Mouse (Mus musculus): Measurements from ENCODE around the gene Arf4. TPM values are rescaled to one million over a fixed set of nuclear protein-coding genes. Genes with fewer than 3 reads are reported as not detected.

The Arf4 gene
- polyA plus RNA-seq, 2 experiments = 51.2 to 140 TPM

- DNase-seq (ENCODE audit: low read depth in 3 of 3, low spot score in 3 of 3) = peak in 1 of 3 experiments; percentile 29
- Histone ChIP-seq H3K4me2 (ENCODE audit: low read depth) (peak overlapping the region; percentile 73), H3K4me3 (ENCODE audit: insufficient read depth in 1 of 2, low read depth in 2 of 2, low read length in 2 of 2) (peak overlapping the region; percentile 20 to 36; a peak in 3 of 4 replicates), H3K27me3 (ENCODE audit: control insufficient read depth, insufficient read depth, low read length) (no peaks in the 10 kb centered on the region), H3K9me3 (ENCODE audit: control insufficient read depth, low read length) (no peaks in the 10 kb centered on the region), H3K9ac (replicated peaks) (peak overlapping the region; percentile 42), H3K36me3 (replicated peaks; ENCODE audit: control insufficient read depth, insufficient read depth, low read depth) (no peaks in the 10 kb centered on the region), H3K4me1 (replicated peaks; ENCODE audit: control insufficient read depth in 2 of 2, insufficient read depth in 2 of 2, low read length in 1 of 2) (peaks cover 16 to 22% of the 10 kb centered on the region in 2 experiments), H3K27ac (no peak overlapping the region)
- ATAC-seq (ENCODE audit: insufficient read depth) = peak; percentile 77
- 22% methylated on average over 12 of the region's 12 CpGs for WGBS (ENCODE audit: insufficient replicate concordance)
- TF ChIP-seq CTCF (IDR thresholded peaks at IDR 0.05; ENCODE audit: low read depth) (peak; percentile 70), EP300 (IDR thresholded peaks at IDR 0.05; ENCODE audit: low read depth) (no peak)
These were observed 37.5 kb downstream of the Arf4 start for GRCm38 (mm10) chr14:26675371-26675770.

GRCm38 (mm10) chr14:26675791-26676190 is 37.9 kb downstream of the Arf4 start:
- H3K4me2 ChIP-seq (ENCODE audit: low read depth) = peak overlapping the region; percentile 73
- H3K27me3 ChIP-seq (ENCODE audit: control insufficient read depth, insufficient read depth, low read length) = no peaks in the 10 kb centered on the region
- DNase-seq (ENCODE audit: low read depth in 3 of 3, low spot score in 3 of 3) (peak in 2 of 3 experiments; percentile 44 to 52), ATAC-seq (ENCODE audit: insufficient read depth) (peak; percentile 81)
- peaks cover 13 to 22% of the 10 kb centered on the region in 2 experiments for H3K4me1 ChIP-seq (replicated peaks; ENCODE audit: control insufficient read depth in 2 of 2, insufficient read depth in 2 of 2, low read length in 1 of 2)
- no peaks in the 10 kb centered on the region for H3K36me3 ChIP-seq (replicated peaks; ENCODE audit: control insufficient read depth, insufficient read depth, low read depth)
- no peak overlapping the region for H3K27ac ChIP-seq
- no peaks in the 10 kb centered on the region for H3K9me3 ChIP-seq (ENCODE audit: control insufficient read depth, low read length)
- no peak for TF ChIP-seq EP300 (IDR thresholded peaks at IDR 0.05; ENCODE audit: low read depth)
- TF ChIP-seq CTCF (IDR thresholded peaks at IDR 0.05; ENCODE audit: low read depth) = no peak
- peak overlapping the region; percentile 42 for H3K9ac ChIP-seq (replicated peaks)
- H3K4me3 ChIP-seq (ENCODE audit: insufficient read depth in 1 of 2, low read depth in 2 of 2, low read length in 2 of 2) = peak overlapping the region; percentile 20 to 36; a peak in 3 of 4 replicates
- WGBS (ENCODE audit: insufficient replicate concordance) = 31% methylated on average over 5 of the region's 5 CpGs

DNA sequence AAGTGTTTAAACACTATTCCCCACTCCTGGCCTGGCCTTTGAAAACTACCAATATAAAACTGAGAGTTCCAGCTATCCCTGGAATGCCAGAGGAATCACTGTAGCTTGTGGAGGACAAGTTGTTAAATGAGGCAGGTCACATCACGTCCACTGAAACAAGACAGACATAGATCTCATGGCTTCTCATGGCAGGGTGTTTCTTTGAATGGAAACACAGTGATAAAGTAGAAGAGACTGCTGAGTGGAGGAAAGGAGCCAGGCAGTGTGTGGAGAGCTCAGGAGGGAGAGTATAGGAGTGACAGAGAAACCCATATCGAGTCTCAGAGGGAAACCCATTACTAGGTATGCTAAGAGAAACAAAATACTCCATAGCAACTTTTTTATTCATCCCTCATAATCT is 52.9 kb downstream of the Arf4 start:
- WGBS (ENCODE audit: insufficient replicate concordance) = 45% methylated on average over 2 of the region's 2 CpGs
- DNase-seq (ENCODE audit: low read depth in 3 of 3, low spot score in 3 of 3) = no peak
- Histone ChIP-seq H3K9ac (replicated peaks) (no peak overlapping the region), H3K4me1 (replicated peaks; ENCODE audit: control insufficient read depth in 2 of 2, insufficient read depth in 2 of 2, low read length in 1 of 2) (no peaks in the 10 kb centered on the region), H3K27ac (no peak overlapping the region), H3K4me2 (ENCODE audit: low read depth) (no peak overlapping the region), H3K27me3 (ENCODE audit: control insufficient read depth, insufficient read depth, low read length) (no peaks in the 10 kb centered on the region), H3K9me3 (ENCODE audit: control insufficient read depth, low read length) (no peaks in the 10 kb centered on the region), H3K36me3 (replicated peaks; ENCODE audit: control insufficient read depth, insufficient read depth, low read depth) (no peaks in the 10 kb centered on the region), H3K4me3 (ENCODE audit: insufficient read depth in 1 of 2, low read depth in 2 of 2, low read length in 2 of 2) (no peak overlapping the region)
- TF ChIP-seq CTCF (IDR thresholded peaks at IDR 0.05; ENCODE audit: low read depth) (no peak), EP300 (IDR thresholded peaks at IDR 0.05; ENCODE audit: low read depth) (no peak)
- no peak for ATAC-seq (ENCODE audit: insufficient read depth)

DNA sequence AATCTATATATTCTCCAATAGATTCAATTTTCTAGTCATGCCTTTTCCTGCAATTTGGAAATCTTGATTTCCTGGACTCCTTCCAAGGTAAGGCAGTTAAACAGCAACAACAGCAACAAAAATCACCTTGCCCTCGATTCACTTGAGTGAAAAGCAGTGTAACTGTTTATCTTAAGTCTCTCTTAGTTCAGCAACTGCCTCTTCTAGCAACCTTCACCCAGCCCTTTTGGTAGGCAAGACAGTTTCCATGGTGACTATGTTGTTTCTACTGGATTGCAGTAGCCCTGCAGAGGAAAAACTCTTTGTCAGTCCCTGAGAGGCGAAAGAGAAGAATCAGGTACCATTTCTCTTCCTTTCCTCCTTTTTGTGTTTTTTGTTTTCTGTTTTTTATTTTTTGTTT is 53.5 kb downstream of the Arf4 start:
- Histone ChIP-seq H3K4me3 (ENCODE audit: insufficient read depth in 1 of 2, low read depth in 2 of 2, low read length in 2 of 2) (no peak overlapping the region), H3K4me2 (ENCODE audit: low read depth) (no peak overlapping the region), H3K27me3 (ENCODE audit: control insufficient read depth, insufficient read depth, low read length) (no peaks in the 10 kb centered on the region), H3K36me3 (replicated peaks; ENCODE audit: control insufficient read depth, insufficient read depth, low read depth) (no peaks in the 10 kb centered on the region), H3K27ac (no peak overlapping the region), H3K9ac (replicated peaks) (no peak overlapping the region), H3K9me3 (ENCODE audit: control insufficient read depth, low read length) (no peaks in the 10 kb centered on the region), H3K4me1 (replicated peaks; ENCODE audit: control insufficient read depth in 2 of 2, insufficient read depth in 2 of 2, low read length in 1 of 2) (no peaks in the 10 kb centered on the region)
- 52% methylated on average over 2 of the region's 2 CpGs for WGBS (ENCODE audit: insufficient replicate concordance)
- no peak for TF ChIP-seq EP300 (IDR thresholded peaks at IDR 0.05; ENCODE audit: low read depth)
- no peak for TF ChIP-seq CTCF (IDR thresholded peaks at IDR 0.05; ENCODE audit: low read depth)
- DNase-seq (ENCODE audit: low read depth in 3 of 3, low spot score in 3 of 3) (no peak), ATAC-seq (ENCODE audit: insufficient read depth) (no peak)

GRCm38 (mm10) chr14:26692974-26693373 is 55.1 kb downstream of the Arf4 start, which contains the start of gene Dnah12:
Dnah12 (plus strand) TSS chr14:26693274.
- H3K36me3 ChIP-seq (replicated peaks; ENCODE audit: control insufficient read depth, insufficient read depth, low read depth) = no peaks in the 10 kb centered on the region

More at GRCm38 (mm10) chr14:26692974-26693373, 55.1 kb downstream of the Arf4 start, which contains the start of gene Dnah12:
- Histone ChIP-seq H3K4me3 (ENCODE audit: insufficient read depth in 1 of 2, low read depth in 2 of 2, low read length in 2 of 2) (no peak within 1 kb of the TSS), H3K9me3 (ENCODE audit: control insufficient read depth, low read length) (no peaks in the 10 kb centered on the region), H3K27me3 (ENCODE audit: control insufficient read depth, insufficient read depth, low read length) (no peaks in the 10 kb centered on the region), H3K27ac (no peak within 1 kb of the TSS), H3K9ac (replicated peaks) (no peak within 1 kb of the TSS), H3K4me2 (ENCODE audit: low read depth) (no peak within 1 kb of the TSS), H3K4me1 (replicated peaks; ENCODE audit: control insufficient read depth in 2 of 2, insufficient read depth in 2 of 2, low read length in 1 of 2) (no peaks in the 10 kb centered on the region)
- DNase-seq (ENCODE audit: low read depth in 3 of 3, low spot score in 3 of 3) (no peak), ATAC-seq (ENCODE audit: insufficient read depth) (no peak)
- WGBS (ENCODE audit: insufficient replicate concordance) = 85% methylated on average over 3 of the region's 3 CpGs
- TF ChIP-seq EP300 (IDR thresholded peaks at IDR 0.05; ENCODE audit: low read depth) = no peak
- TF ChIP-seq CTCF (IDR thresholded peaks at IDR 0.05; ENCODE audit: low read depth) = no peak

Measured in liver, embryonic 14.5 days (tissue).